Mouse (Mus musculus): ENCODE data around the gene P2rx3.

Gene P2rx3

GRCm38 (mm10) chr2:85037047-85038026 is at the start of gene P2rx3, which contains the start of gene Ssrp1:
Gene P2rx3 (minus strand): TSS chr2:85037462.
Gene Ssrp1 (plus strand): TSS chr2:85037234.
- peak; percentile 94 for ATAC-seq (ENCODE audit: low TSS enrichment)

GRCm38 (mm10) chr2:85073751-85074150 is 36.5 kb upstream of the P2rx3 start:
- no peak for ATAC-seq (ENCODE audit: low TSS enrichment)

GRCm38 (mm10) chr2:85071921-85072320 is 34.7 kb upstream of the P2rx3 start:
- no peak for ATAC-seq (ENCODE audit: low TSS enrichment)

- ATAC-seq (ENCODE audit: low TSS enrichment): no peak
Measured at GRCm38 (mm10) chr2:85070086-85070485, 32.8 kb upstream of the P2rx3 start.

- ATAC-seq (ENCODE audit: low TSS enrichment): peak; percentile 39
Measured at GRCm38 (mm10) chr2:85068626-85069025, 31.4 kb upstream of the P2rx3 start.

- ATAC-seq (ENCODE audit: low TSS enrichment): peak; percentile 13; the same call in 1 of the 2 replicates
Measured at GRCm38 (mm10) chr2:85067903-85068625, 30.8 kb upstream of the P2rx3 start.

GRCm38 (mm10) chr2:85066937-85067336 is 29.7 kb upstream of the P2rx3 start:
- ATAC-seq (ENCODE audit: low TSS enrichment): no peak

GRCm38 (mm10) chr2:85065141-85065875 is 28.0 kb upstream of the P2rx3 start:
- peak; percentile 58 for ATAC-seq (ENCODE audit: low TSS enrichment)

GRCm38 (mm10) chr2:85061107-85061541 is 23.9 kb upstream of the P2rx3 start:
- no peak for ATAC-seq (ENCODE audit: low TSS enrichment)

- peak; percentile 33; the same call in 1 of the 2 replicates for ATAC-seq (ENCODE audit: low TSS enrichment)
Measured at GRCm38 (mm10) chr2:85060591-85061060, 23.4 kb upstream of the P2rx3 start.

GRCm38 (mm10) chr2:85059677-85060076 is 22.4 kb upstream of the P2rx3 start:
- no peak for ATAC-seq (ENCODE audit: low TSS enrichment)

- ATAC-seq (ENCODE audit: low TSS enrichment): no peak
Measured at GRCm38 (mm10) chr2:85056711-85057110, 19.4 kb upstream of the P2rx3 start.

- ATAC-seq (ENCODE audit: low TSS enrichment): no peak
Measured at GRCm38 (mm10) chr2:85053192-85053816, 16.0 kb upstream of the P2rx3 start.

- no peak for ATAC-seq (ENCODE audit: low TSS enrichment)
Measured at GRCm38 (mm10) chr2:85050746-85051145, 13.5 kb upstream of the P2rx3 start.

- ATAC-seq (ENCODE audit: low TSS enrichment): peak; percentile 39
Measured at GRCm38 (mm10) chr2:85050001-85050634, 12.9 kb upstream of the P2rx3 start.

- ATAC-seq (ENCODE audit: low TSS enrichment): no peak
Measured at GRCm38 (mm10) chr2:85049277-85049676, 12.0 kb upstream of the P2rx3 start.

- peak; percentile 47 for ATAC-seq (ENCODE audit: low TSS enrichment)
Measured at GRCm38 (mm10) chr2:85048168-85048751, 11.0 kb upstream of the P2rx3 start.

- ATAC-seq (ENCODE audit: low TSS enrichment): peak; percentile 74
Measured at GRCm38 (mm10) chr2:85047596-85048167, 10.4 kb upstream of the P2rx3 start, which contains the start of gene Tnks1bp1. Gene Tnks1bp1 (plus strand): TSS chr2:85048022.

- no peak for ATAC-seq (ENCODE audit: low TSS enrichment)
Measured at GRCm38 (mm10) chr2:85047081-85047480, 9.8 kb upstream of the P2rx3 start.

GRCm38 (mm10) chr2:85046222-85046621 is 9.0 kb upstream of the P2rx3 start:
- ATAC-seq (ENCODE audit: low TSS enrichment): no peak

Data from frontal cortex, adult (tissue).